Mouse (Mus musculus) heart, postnatal 0 days (tissue): ENCODE measurements at regions not wholly inside any gene's neighbourhood (a gene's known extent, or its start where the extent isn't known, plus 50 kb on each side); places are given as distances from the start of the nearest gene placed in this dataset.

Experiments used
- ATAC-seq: fragments of 200-750 bp; cut with Nextera tagmentation; 2 replicates; pipeline ENCODE4 v1.8.0; 2017; ENCODE audit warnings: low read depth, moderate number of reproducible peaks, moderate library complexity; ENCODE audit not compliant: insufficient read depth
- DNase-seq: peaks from one replicate; pipeline ENCODE4 v3.0.0-alpha.2; 2016; ENCODE audit warnings: low spot score
- H3K27ac ChIP-seq: fragments of 300-500 bp; sonication (generic); 2 replicates; pipeline ENCODE4 v1.5.1; 2014; ENCODE audit warnings: low read depth, mild to moderate bottlenecking
- H3K27me3 ChIP-seq: fragments of 300-500 bp; sonication (generic); 2 replicates; pipeline ENCODE4 v1.6.1; 2014; ENCODE audit warnings: low read length, mixed read lengths; ENCODE audit not compliant: control insufficient read depth, insufficient read depth
- H3K36me3 ChIP-seq: fragments of 300-500 bp; sonication (generic); replicated peaks from 2 replicates; pipeline ENCODE4 v1.6.1; 2014; ENCODE audit warnings: low read length, mixed read lengths; ENCODE audit not compliant: control insufficient read depth, insufficient read depth
- H3K4me1 ChIP-seq: fragments of 300-500 bp; sonication (generic); 2 replicates; pipeline ENCODE4 v1.6.1; 2014; ENCODE audit warnings: antibody characterized with exemption; ENCODE audit not compliant: control insufficient read depth, insufficient read depth
- H3K4me2 ChIP-seq: fragments of 300-500 bp; sonication (generic); 2 replicates; pipeline ENCODE4 v1.6.1; 2014; ENCODE audit warnings: low read depth, mild to moderate bottlenecking, low read length, moderate library complexity
- H3K4me3 ChIP-seq: fragments of 300-500 bp; sonication (generic); 2 replicates; pipeline ENCODE4 v1.5.1; 2014; ENCODE audit warnings: low read depth, low read length
- H3K9ac ChIP-seq: fragments of 300-500 bp; sonication (generic); replicated peaks from 2 replicates; pipeline ENCODE4 v1.6.1; 2014; ENCODE audit warnings: low read depth, low read length, mixed read lengths
- H3K9me3 ChIP-seq: fragments of 300-500 bp; sonication (generic); replicated peaks from 2 replicates; pipeline ENCODE4 v1.6.1; 2016; ENCODE audit warnings: low read length; ENCODE audit not compliant: control insufficient read depth
- CTCF ChIP-seq: IDR thresholded peaks from 2 replicates; pipeline ENCODE4 v1.5.1; 2016; ENCODE audit warnings: antibody characterized with exemption, control low read depth, low read depth
- EP300 ChIP-seq: IDR thresholded peaks from 2 replicates; pipeline ENCODE4 v1.6.1; 2016; ENCODE audit warnings: antibody characterized with exemption, low read depth
- WGBS: fragments of 180-500 bp; shearing (Covaris S2); extraction: QIAGEN DNeasy Blood & Tissue Kit; methylation state at CpG from one replicate; pipeline ENCODE4 v1.1.7; 2014; 5-methylcytosine and 5-hydroxymethylcytosine counted together

DNA sequence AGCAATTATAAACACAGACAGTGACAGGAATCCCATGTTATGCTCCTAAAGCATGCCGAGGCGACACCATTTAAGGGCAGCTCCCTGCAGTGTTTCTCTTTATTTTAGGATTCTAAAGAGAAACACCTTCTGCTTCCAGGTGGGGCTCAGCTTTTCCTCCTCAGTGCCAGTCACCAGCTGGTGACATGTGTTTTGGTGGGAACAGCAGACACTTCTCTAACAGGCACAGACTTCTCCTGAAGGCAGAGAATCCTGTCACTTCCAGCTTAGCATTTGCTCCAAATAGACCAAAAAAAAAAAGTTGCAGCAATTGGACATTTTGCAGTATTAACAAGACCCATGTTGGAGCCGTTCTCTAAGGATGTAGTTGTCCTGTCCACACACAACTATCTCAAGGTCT is 115.6 kb upstream of the Cdh6 start:
- no peak for DNase-seq
- Histone ChIP-seq H3K9ac (no peak overlapping the region), H3K4me1 (peaks cover 5% of the 10 kb centered on the region), H3K4me3 (no peak overlapping the region), H3K4me2 (no peak overlapping the region), H3K36me3 (no peaks in the 10 kb centered on the region), H3K27me3 (no peaks in the 10 kb centered on the region), H3K27ac (no peak overlapping the region), H3K9me3 (no peaks in the 10 kb centered on the region)
- no peak for ATAC-seq
- no peak for TF ChIP-seq EP300
- no peak for TF ChIP-seq CTCF
- whole genome bisulfite sequencing = 85% methylated on average over 3 of the region's 3 CpGs

DNA sequence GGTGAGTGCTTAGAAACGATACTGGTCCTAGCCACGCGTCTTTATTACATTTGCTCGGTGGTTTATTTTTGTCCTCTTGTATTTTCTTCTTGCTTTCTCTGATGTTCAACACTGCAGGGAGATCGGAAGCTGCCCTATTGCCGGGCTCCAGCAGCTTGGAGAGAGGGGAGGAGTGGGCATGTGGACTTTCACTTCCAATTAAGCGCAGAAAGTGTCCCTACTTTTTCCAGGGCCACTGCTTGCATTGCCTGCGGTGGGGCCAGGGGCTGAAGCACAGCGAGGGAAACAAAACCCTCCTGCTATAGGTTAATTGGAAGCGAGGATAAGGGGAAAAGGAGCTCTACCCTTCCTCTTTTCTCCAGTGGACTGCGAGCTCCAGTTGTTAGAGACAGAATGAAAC is 114.4 kb upstream of the Cdh6 start:
- H3K4me2 ChIP-seq = no peak overlapping the region
- WGBS = 72% methylated on average over 11 of the region's 11 CpGs
- no peak overlapping the region for H3K27ac ChIP-seq
- no peaks in the 10 kb centered on the region for H3K36me3 ChIP-seq
- no peak overlapping the region for H3K4me3 ChIP-seq
- no peak for TF ChIP-seq CTCF
- TF ChIP-seq EP300 = no peak
- DNase-seq (no peak), ATAC-seq (no peak)
- H3K9me3 ChIP-seq = no peaks in the 10 kb centered on the region
- H3K9ac ChIP-seq = no peak overlapping the region
- no peaks in the 10 kb centered on the region for H3K27me3 ChIP-seq
- H3K4me1 ChIP-seq = peaks cover 5% of the 10 kb centered on the region

DNA sequence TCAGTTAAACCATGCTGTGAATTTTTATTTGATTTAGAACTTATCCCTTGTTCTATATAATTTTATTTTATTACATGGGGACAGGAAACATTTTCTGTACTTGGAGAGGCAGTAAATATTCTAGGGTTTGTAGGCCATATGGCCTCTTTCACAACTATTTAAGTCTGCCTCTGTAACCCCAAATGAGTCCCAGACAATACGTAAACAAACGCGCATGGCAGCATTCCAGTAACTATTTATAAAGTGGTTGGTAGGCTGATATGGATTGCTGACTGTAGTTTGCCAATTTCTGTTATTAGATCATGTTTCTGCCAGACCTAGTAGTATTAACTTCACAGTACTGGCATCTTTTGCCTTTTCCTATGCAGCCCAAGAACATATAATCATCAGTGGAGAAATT is 111.9 kb upstream of the Cdh6 start:
- H3K27ac ChIP-seq = 0 out of 2 replicates have a peak overlapping the region, but pooled peaks have one; percentile 15
- no peaks in the 10 kb centered on the region for H3K36me3 ChIP-seq
- H3K4me3 ChIP-seq = no peak overlapping the region
- no peak overlapping the region for H3K4me2 ChIP-seq
- no peak overlapping the region for H3K9ac ChIP-seq
- 0 out of 2 replicates have a peak, but pooled peaks have one; percentile 27 for ATAC-seq
- no peaks in the 10 kb centered on the region for H3K9me3 ChIP-seq
- DNase-seq = peak; percentile 41
- no peaks in the 10 kb centered on the region for H3K27me3 ChIP-seq
- TF ChIP-seq CTCF (no peak), EP300 (no peak)
- peaks cover 5% of the 10 kb centered on the region for H3K4me1 ChIP-seq
- 28% methylated on average over 3 of the region's 3 CpGs for WGBS

DNA sequence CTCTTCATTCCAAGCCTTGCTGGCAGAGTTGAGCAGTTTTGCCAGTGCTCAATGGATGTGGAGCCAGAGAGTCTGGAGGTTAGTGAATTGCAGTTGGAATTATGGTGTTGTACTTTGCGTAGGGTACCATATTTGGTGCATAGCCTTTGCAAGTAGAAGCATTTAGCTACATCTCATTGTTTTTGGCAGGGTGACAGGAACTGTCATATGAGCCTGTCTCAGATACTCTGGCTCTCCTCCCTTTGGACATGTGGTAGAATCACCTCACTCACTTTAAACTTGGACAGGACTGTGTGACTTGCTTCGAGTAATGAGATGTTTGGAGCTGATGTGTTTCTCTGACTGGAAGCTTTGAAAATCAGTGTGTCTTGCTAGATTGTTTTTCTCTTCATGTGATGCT is 110.7 kb upstream of the Cdh6 start:
- H3K9me3 ChIP-seq = no peaks in the 10 kb centered on the region
- ATAC-seq = peak; percentile 60; the same call in 1 of the 2 replicates
- 33% methylated on average over 2 of the region's 2 CpGs for WGBS
- H3K4me2 ChIP-seq = no peak overlapping the region
- no peaks in the 10 kb centered on the region for H3K27me3 ChIP-seq
- H3K9ac ChIP-seq = no peak overlapping the region
- H3K4me3 ChIP-seq = no peak overlapping the region
- H3K36me3 ChIP-seq = no peaks in the 10 kb centered on the region
- TF ChIP-seq CTCF = no peak
- TF ChIP-seq EP300 = 0 out of 2 replicates have a peak, but pooled peaks have one; percentile 29
- peaks cover 5% of the 10 kb centered on the region for H3K4me1 ChIP-seq
- peak overlapping the region; percentile 28; the same call in 1 of the 2 replicates for H3K27ac ChIP-seq
- DNase-seq = peak; percentile 26

DNA sequence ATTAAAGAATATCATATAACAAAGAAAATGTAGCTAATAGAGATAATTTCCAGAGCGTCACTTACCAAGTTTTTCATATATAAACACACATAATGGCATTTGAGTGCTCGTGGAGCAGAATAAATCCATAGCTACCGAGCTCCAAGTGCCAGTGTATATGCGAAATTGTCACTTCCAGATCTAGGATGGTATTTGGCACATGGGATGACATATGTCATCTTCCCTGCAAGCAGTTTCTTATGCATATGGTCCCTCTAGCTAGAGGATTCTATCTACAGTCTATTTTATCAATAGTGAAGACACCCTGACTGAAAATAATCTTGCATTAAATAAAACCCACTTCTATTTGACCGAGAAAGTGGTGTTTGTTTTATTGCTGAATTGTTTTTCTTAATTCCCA is 109.6 kb upstream of the Cdh6 start:
- 84% methylated on average over 5 of the region's 5 CpGs for WGBS
- no peaks in the 10 kb centered on the region for H3K9me3 ChIP-seq
- no peak overlapping the region for H3K4me2 ChIP-seq
- peaks cover 5% of the 10 kb centered on the region for H3K4me1 ChIP-seq
- DNase-seq = no peak
- no peak overlapping the region for H3K27ac ChIP-seq
- H3K36me3 ChIP-seq = no peaks in the 10 kb centered on the region
- no peak overlapping the region for H3K9ac ChIP-seq
- TF ChIP-seq EP300 (no peak), CTCF (no peak)
- no peak overlapping the region for H3K4me3 ChIP-seq
- H3K27me3 ChIP-seq = no peaks in the 10 kb centered on the region
- no peak for ATAC-seq

DNA sequence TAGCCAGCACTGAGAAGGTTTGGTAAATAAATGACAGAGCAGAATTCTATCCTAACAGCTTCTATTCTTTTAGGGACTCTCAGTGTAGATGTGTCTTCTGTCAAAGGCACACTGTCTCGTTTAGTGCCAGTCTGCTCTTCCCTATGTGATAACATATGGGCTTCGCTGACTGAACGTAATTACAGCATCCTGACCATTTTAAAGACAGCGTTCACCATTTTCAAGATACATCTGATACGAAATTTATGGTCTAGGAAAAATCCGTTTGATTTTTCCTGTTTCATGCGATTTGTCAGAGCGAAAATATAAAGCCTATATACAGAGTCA is 103.4 kb upstream of the Cdh6 start:
- no peak overlapping the region for H3K4me3 ChIP-seq
- H3K9ac ChIP-seq = no peak overlapping the region
- no peak overlapping the region for H3K27ac ChIP-seq
- peaks cover 7% of the 10 kb centered on the region for H3K4me1 ChIP-seq
- H3K9me3 ChIP-seq = no peaks in the 10 kb centered on the region
- no peak for DNase-seq
- ATAC-seq = no peak
- H3K27me3 ChIP-seq = no peaks in the 10 kb centered on the region
- WGBS = 82% methylated on average over 8 of the region's 8 CpGs
- H3K4me2 ChIP-seq = no peak overlapping the region
- no peak for TF ChIP-seq EP300
- TF ChIP-seq CTCF = no peak
- H3K36me3 ChIP-seq = no peaks in the 10 kb centered on the region
